Comparison of ENCODE assay signal across 7 mouse cellular contexts in the genomic region with DNA sequence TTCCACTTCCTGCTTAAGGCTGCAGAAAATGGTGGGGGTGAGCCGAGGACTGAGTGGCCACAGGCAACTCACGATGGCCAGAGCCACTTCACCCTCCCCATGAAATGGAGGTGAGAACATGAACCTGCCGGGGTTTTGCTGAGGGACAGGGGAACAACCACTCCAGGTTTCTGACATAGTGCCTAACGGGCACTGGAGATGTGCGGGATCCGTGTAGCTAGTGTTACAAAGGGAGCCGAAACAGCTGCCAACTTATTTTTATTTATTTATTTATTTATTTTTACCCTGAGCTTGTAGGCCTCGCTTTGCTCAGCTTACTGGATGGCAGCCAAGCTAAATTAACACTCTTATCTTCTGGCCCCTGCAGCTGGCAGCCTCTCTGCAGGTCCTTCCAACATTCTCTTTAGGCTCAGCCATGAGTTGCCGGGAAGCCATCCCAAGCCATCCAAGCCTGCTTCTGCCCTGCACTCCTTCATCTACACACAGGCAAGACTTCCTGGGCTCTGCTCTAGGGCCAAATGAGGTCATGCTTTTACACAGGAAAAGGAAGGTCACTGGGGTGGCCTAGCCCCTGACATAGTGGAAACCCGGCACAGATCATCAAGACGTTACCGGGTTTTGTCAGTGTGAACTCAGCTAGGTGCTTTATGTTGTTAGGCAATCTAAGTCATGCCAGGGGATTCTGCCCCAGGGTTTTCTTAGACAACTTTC. TPM values are rescaled to one million over a fixed set of nuclear protein-coding genes. Genes with fewer than 3 reads are reported as not detected.
DNase-seq lines count a peak whose midpoint lies in the region; ATAC-seq lines count a peak whose summit lies in the region.

No protein-coding gene starts in this region.

- no peak overlapping the region for H3K27ac ChIP-seq in liver, embryonic 16.5 days (ENCODE audit: low read length)
- H3K27ac ChIP-seq in midbrain, embryonic 15.5 days: peak overlapping the region; percentile 36

- 57% methylated on average over 12 of the region's 12 CpGs for WGBS in liver, embryonic 16.5 days (ENCODE audit: insufficient replicate concordance)
- 56% methylated on average over 12 of the region's 12 CpGs for WGBS in midbrain, embryonic 15.5 days

- intact Hi-C loops in gastrocnemius, postnatal 14 days (cut with DNase I; ENCODE audit: low total_unique reads): no loop called here

- no peaks in the 10 kb centered on the region for H3K9me3 ChIP-seq in liver, embryonic 16.5 days (replicated peaks; ENCODE audit: control insufficient read depth, low read length)
- H3K9me3 ChIP-seq in midbrain, embryonic 15.5 days: no peaks in the 10 kb centered on the region

- 0 out of 2 replicates have a peak, but pooled peaks have one; percentile 13 for ATAC-seq in liver, embryonic 16.5 days (ENCODE audit: low read depth)
- ATAC-seq in midbrain, embryonic 15.5 days (replicated peaks): peak; percentile 75; the same call in 1 of the 2 replicates

- no peak overlapping the region for H3K4me3 ChIP-seq in liver, embryonic 16.5 days (ENCODE audit: low read depth, low read length)
- H3K4me3 ChIP-seq in midbrain, embryonic 15.5 days: no peak overlapping the region

- H3K4me1 ChIP-seq in liver, embryonic 16.5 days (ENCODE audit: control insufficient read depth, low read depth, low read length): no peaks in the 10 kb centered on the region
- H3K4me1 ChIP-seq in midbrain, embryonic 15.5 days: 0 out of 2 replicates have a peak, but pooled peaks cover 4% of the 10 kb centered on the region

- no peaks in the 10 kb centered on the region for H3K27me3 ChIP-seq in liver, embryonic 16.5 days (ENCODE audit: control insufficient read depth, insufficient read depth, low read depth, low read length)
- H3K27me3 ChIP-seq in midbrain, embryonic 15.5 days (replicated peaks): no peaks in the 10 kb centered on the region

- no peaks in the 10 kb centered on the region for H3K36me3 ChIP-seq in liver, embryonic 16.5 days (ENCODE audit: control insufficient read depth, insufficient read depth)
- H3K36me3 ChIP-seq in midbrain, embryonic 15.5 days (replicated peaks): no peaks in the 10 kb centered on the region

- H3K4me2 ChIP-seq in liver, embryonic 16.5 days (ENCODE audit: low read depth, low read length): no peak overlapping the region
- H3K4me2 ChIP-seq in midbrain, embryonic 15.5 days: no peak overlapping the region

- no peak overlapping the region for H3K9ac ChIP-seq in liver, embryonic 16.5 days (ENCODE audit: low read depth, low read length)
- no peak overlapping the region for H3K9ac ChIP-seq in midbrain, embryonic 15.5 days

- no peak for DNase-seq in liver
- DNase-seq in adrenal gland, postnatal 10 days: peak; percentile 61
- DNase-seq in gastrocnemius, postnatal 14 days: peak; percentile 45
- peak; percentile 58 for DNase-seq in kidney, adult 9 months
- no peak for DNase-seq in B cell, adult 2 months

RNA-seq across cellular contexts. Expression of a gene that starts 49.0 kb away (rescaled TPM):
- polyA plus RNA-seq in liver, embryonic 16.5 days (2015; fragmentation: Nextera tagmentation; extraction: Ambion mirVana): 11.4 and 12.0 TPM in 2 replicates
- total RNA-seq in adrenal gland, postnatal 10 days (2021): 10 to 100 TPM; 65.0 to 81.0 TPM
- total RNA-seq in gastrocnemius, postnatal 14 days (2021): 10 to 100 TPM; 67.8 to 69.8 TPM
- polyA plus RNA-seq in midbrain, embryonic 15.5 days (2015; fragmentation: Nextera tagmentation; extraction: Ambion mirVana): 36.3 and 41.0 TPM in 2 replicates

Comparison
In these comparisons a context has a peak if more than half of its experiments do, and no peak if none do; other contexts are left out.
1. DNase-seq: peak in adrenal gland, postnatal 10 days (single experiment), gastrocnemius, postnatal 14 days (single experiment) and kidney, adult 9 months (single experiment); none in liver (single experiment) and B cell, adult 2 months (0 of 2).